19 mouse cellular contexts compared by ENCODE assay signal in genomic region chr2:103975904-103976303, GRCm38 (mm10). TPM values are rescaled to one million over a fixed set of nuclear protein-coding genes. Genes with fewer than 3 reads are reported as not detected.
"Had no signal": no experiment of that assay in that cellular context is flagged by ENCODE, and none has a peak within 500 bp of the region (broad histone marks: within the 10 kb centered on the region; RNA-seq: fewer than 3 reads in every experiment).

No protein-coding gene starts in this region.

- DNase-seq: kidney, adult 11 months; kidney, adult 9 months; kidney, postnatal 36 days; layer of hippocampus, adult 9-11 months; layer of hippocampus, postnatal 36 days; lung, adult 18-20 months; lung, postnatal 36 days; right cerebral cortex, postnatal 4 days; spleen, adult 18-20 months; thymus, adult 18-20 months; thymus, postnatal 14 days had no signal

- H3K4me2 ChIP-seq: limb, embryonic 15.5 days; midbrain, embryonic 12.5 days; neural tube, embryonic 15.5 days had no signal

- H3K9me3 ChIP-seq: limb, embryonic 15.5 days; midbrain, embryonic 12.5 days; neural tube, embryonic 15.5 days had no signal

- H3K9ac ChIP-seq: limb, embryonic 15.5 days; midbrain, embryonic 12.5 days; neural tube, embryonic 15.5 days had no signal

- H3K27ac ChIP-seq: kidney, postnatal 0 days; limb, embryonic 15.5 days; midbrain, embryonic 12.5 days; neural tube, embryonic 15.5 days had no signal

- H3K4me3 ChIP-seq: limb, embryonic 15.5 days; midbrain, embryonic 12.5 days; myocyte; neural tube, embryonic 15.5 days had no signal

- H3K36me3 ChIP-seq: limb, embryonic 15.5 days; midbrain, embryonic 12.5 days had no signal

RNA-seq across cellular contexts. Expression of gene 4931422A03Rik, which starts 52.3 kb away (rescaled TPM):
- total RNA-seq: layer of hippocampus, adult 18-20 months; layer of hippocampus, postnatal 36 days; left cerebral cortex, postnatal 25 days; midbrain, postnatal 0 days had no signal
